Mouse (Mus musculus): ENCODE measurements around the gene Hsph1. TPM values are rescaled to one million over a fixed set of nuclear protein-coding genes. Genes with fewer than 3 reads are reported as not detected.

The Hsph1 gene
- polyA plus RNA-seq (2011; ENCODE audit: insufficient read depth, insufficient read length, low read depth, missing spikeins) = 154 and 163 TPM in 2 replicates

GRCm38 (mm10) chr5:149636075-149636920, at the start of gene Hsph1:
Gene Hsph1, minus strand, starts transcription at chr5:149636376.
- H3K27ac ChIP-seq (ENCODE audit: insufficient read depth, low read length) = 0 out of 2 replicates have a peak within 1 kb of the TSS, but pooled peaks have one; percentile 5
- H3K4me1 ChIP-seq (ENCODE audit: control insufficient read depth, insufficient read depth, low read length) = no peaks in the 10 kb centered on the region
- no peaks in the 10 kb centered on the region for H3K27me3 ChIP-seq (ENCODE audit: control insufficient read depth, insufficient read depth, low read length, poor library complexity, severe bottlenecking)
- peaks cover 33% of the 10 kb centered on the region for H3K36me3 ChIP-seq (ENCODE audit: control insufficient read depth, insufficient read depth, low read length, poor library complexity, severe bottlenecking)
- peak within 1 kb of the TSS; percentile 91 for H3K4me3 ChIP-seq (ENCODE audit: low read depth, low read length)
- peak within 1 kb of the TSS; percentile 87 for H3K9ac ChIP-seq (ENCODE audit: low read depth, poor library complexity, severe bottlenecking)
- no peaks in the 10 kb centered on the region for H3K9me3 ChIP-seq (replicated peaks; ENCODE audit: control insufficient read depth, insufficient read depth, low read length, poor library complexity, severe bottlenecking)
- TF ChIP-seq CTCF (IDR thresholded peaks at IDR 0.05; ENCODE audit: low read depth, low read length) (no peak), POLR2A (IDR thresholded peaks at IDR 0.05; ENCODE audit: insufficient read depth, low read length) (no peak), EP300 (IDR thresholded peaks at IDR 0.05; ENCODE audit: insufficient read depth, low read depth, low read length) (no peak)

DNA sequence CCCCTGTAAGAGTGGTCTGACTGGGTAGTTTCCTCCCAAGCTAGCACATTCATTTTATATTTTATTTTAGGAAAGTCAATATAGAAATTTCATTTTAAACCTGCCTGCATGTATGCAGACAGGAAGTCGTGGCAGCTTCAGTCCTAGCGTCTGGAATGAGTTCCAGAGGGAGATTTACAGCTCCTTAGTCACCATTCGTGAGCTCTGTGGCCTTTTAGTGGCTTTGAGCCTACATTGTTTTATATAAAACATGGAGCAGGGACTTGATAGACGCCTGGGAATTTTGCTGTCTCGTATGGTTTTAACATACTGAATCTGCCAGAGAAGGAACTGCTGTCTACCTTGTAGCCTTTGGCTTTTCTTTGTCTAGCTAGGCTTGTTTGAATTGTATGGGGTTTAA, 44.8 kb upstream of the Hsph1 start:
- Histone ChIP-seq H3K9me3 (replicated peaks; ENCODE audit: control insufficient read depth, insufficient read depth, low read length, poor library complexity, severe bottlenecking) (no peaks in the 10 kb centered on the region), H3K27ac (ENCODE audit: insufficient read depth, low read length) (no peak overlapping the region), H3K4me3 (ENCODE audit: low read depth, low read length) (no peak overlapping the region), H3K4me1 (ENCODE audit: control insufficient read depth, insufficient read depth, low read length) (no peaks in the 10 kb centered on the region), H3K9ac (ENCODE audit: low read depth, poor library complexity, severe bottlenecking) (no peak overlapping the region), H3K36me3 (ENCODE audit: control insufficient read depth, insufficient read depth, low read length, poor library complexity, severe bottlenecking) (no peaks in the 10 kb centered on the region), H3K27me3 (ENCODE audit: control insufficient read depth, insufficient read depth, low read length, poor library complexity, severe bottlenecking) (no peaks in the 10 kb centered on the region)
- TF ChIP-seq EP300 (IDR thresholded peaks at IDR 0.05; ENCODE audit: insufficient read depth, low read depth, low read length) (no peak), POLR2A (IDR thresholded peaks at IDR 0.05; ENCODE audit: insufficient read depth, low read length) (no peak), CTCF (IDR thresholded peaks at IDR 0.05; ENCODE audit: low read depth, low read length) (no peak)

- Histone ChIP-seq H3K36me3 (ENCODE audit: control insufficient read depth, insufficient read depth, low read length, poor library complexity, severe bottlenecking) (no peaks in the 10 kb centered on the region), H3K4me3 (ENCODE audit: low read depth, low read length) (no peak overlapping the region), H3K27me3 (ENCODE audit: control insufficient read depth, insufficient read depth, low read length, poor library complexity, severe bottlenecking) (no peaks in the 10 kb centered on the region), H3K27ac (ENCODE audit: insufficient read depth, low read length) (no peak overlapping the region), H3K4me1 (ENCODE audit: control insufficient read depth, insufficient read depth, low read length) (no peaks in the 10 kb centered on the region), H3K9me3 (replicated peaks; ENCODE audit: control insufficient read depth, insufficient read depth, low read length, poor library complexity, severe bottlenecking) (no peaks in the 10 kb centered on the region), H3K9ac (ENCODE audit: low read depth, poor library complexity, severe bottlenecking) (peak overlapping the region; percentile 75; the same call in 1 of the 2 replicates)
- TF ChIP-seq CTCF (IDR thresholded peaks at IDR 0.05; ENCODE audit: low read depth, low read length) = no peak
- no peak for TF ChIP-seq POLR2A (IDR thresholded peaks at IDR 0.05; ENCODE audit: insufficient read depth, low read length)
- no peak for TF ChIP-seq EP300 (IDR thresholded peaks at IDR 0.05; ENCODE audit: insufficient read depth, low read depth, low read length)
Observed at GRCm38 (mm10) chr5:149679886-149680285, 43.7 kb upstream of the Hsph1 start.

GRCm38 (mm10) chr5:149679362-149679761, 43.2 kb upstream of the Hsph1 start:
- Histone ChIP-seq H3K9ac (ENCODE audit: low read depth, poor library complexity, severe bottlenecking) (peak overlapping the region; percentile 75), H3K4me3 (ENCODE audit: low read depth, low read length) (peak overlapping the region; percentile 71), H3K4me1 (ENCODE audit: control insufficient read depth, insufficient read depth, low read length) (no peaks in the 10 kb centered on the region), H3K27ac (ENCODE audit: insufficient read depth, low read length) (no peak overlapping the region), H3K36me3 (ENCODE audit: control insufficient read depth, insufficient read depth, low read length, poor library complexity, severe bottlenecking) (no peaks in the 10 kb centered on the region), H3K9me3 (replicated peaks; ENCODE audit: control insufficient read depth, insufficient read depth, low read length, poor library complexity, severe bottlenecking) (no peaks in the 10 kb centered on the region), H3K27me3 (ENCODE audit: control insufficient read depth, insufficient read depth, low read length, poor library complexity, severe bottlenecking) (no peaks in the 10 kb centered on the region)
- TF ChIP-seq EP300 (IDR thresholded peaks at IDR 0.05; ENCODE audit: insufficient read depth, low read depth, low read length) = no peak
- no peak for TF ChIP-seq CTCF (IDR thresholded peaks at IDR 0.05; ENCODE audit: low read depth, low read length)
- no peak for TF ChIP-seq POLR2A (IDR thresholded peaks at IDR 0.05; ENCODE audit: insufficient read depth, low read length)

DNA sequence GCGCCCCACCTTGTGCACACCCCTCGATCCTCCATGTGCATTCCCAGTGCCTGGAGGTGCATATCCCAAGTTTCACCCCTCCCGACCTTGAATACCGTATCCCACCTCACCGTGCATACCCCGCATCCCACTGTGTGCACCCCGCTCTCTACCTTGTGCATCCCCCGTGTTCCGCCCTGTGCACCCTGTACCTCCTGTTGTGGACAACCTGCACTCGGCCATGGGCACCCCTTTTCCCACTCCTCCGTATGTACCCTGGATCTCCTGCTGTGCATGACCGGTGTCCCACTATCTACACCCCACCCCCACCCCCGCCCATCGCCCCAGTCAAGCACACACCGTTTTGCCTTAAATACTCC, 42.8 kb upstream of the Hsph1 start:
- H3K9ac ChIP-seq (ENCODE audit: low read depth, poor library complexity, severe bottlenecking) = peak overlapping the region; percentile 75
- no peak overlapping the region for H3K27ac ChIP-seq (ENCODE audit: insufficient read depth, low read length)
- no peaks in the 10 kb centered on the region for H3K4me1 ChIP-seq (ENCODE audit: control insufficient read depth, insufficient read depth, low read length)
- no peaks in the 10 kb centered on the region for H3K36me3 ChIP-seq (ENCODE audit: control insufficient read depth, insufficient read depth, low read length, poor library complexity, severe bottlenecking)
- peak overlapping the region; percentile 71 for H3K4me3 ChIP-seq (ENCODE audit: low read depth, low read length)
- no peaks in the 10 kb centered on the region for H3K9me3 ChIP-seq (replicated peaks; ENCODE audit: control insufficient read depth, insufficient read depth, low read length, poor library complexity, severe bottlenecking)
- no peaks in the 10 kb centered on the region for H3K27me3 ChIP-seq (ENCODE audit: control insufficient read depth, insufficient read depth, low read length, poor library complexity, severe bottlenecking)
- TF ChIP-seq EP300 (IDR thresholded peaks at IDR 0.05; ENCODE audit: insufficient read depth, low read depth, low read length) (no peak), POLR2A (IDR thresholded peaks at IDR 0.05; ENCODE audit: insufficient read depth, low read length) (no peak), CTCF (IDR thresholded peaks at IDR 0.05; ENCODE audit: low read depth, low read length) (no peak)

All from ES-Bruce4 (cell line).